Mouse (Mus musculus): Measurements from ENCODE around the gene Arid3a.

The Arid3a gene

DNA sequence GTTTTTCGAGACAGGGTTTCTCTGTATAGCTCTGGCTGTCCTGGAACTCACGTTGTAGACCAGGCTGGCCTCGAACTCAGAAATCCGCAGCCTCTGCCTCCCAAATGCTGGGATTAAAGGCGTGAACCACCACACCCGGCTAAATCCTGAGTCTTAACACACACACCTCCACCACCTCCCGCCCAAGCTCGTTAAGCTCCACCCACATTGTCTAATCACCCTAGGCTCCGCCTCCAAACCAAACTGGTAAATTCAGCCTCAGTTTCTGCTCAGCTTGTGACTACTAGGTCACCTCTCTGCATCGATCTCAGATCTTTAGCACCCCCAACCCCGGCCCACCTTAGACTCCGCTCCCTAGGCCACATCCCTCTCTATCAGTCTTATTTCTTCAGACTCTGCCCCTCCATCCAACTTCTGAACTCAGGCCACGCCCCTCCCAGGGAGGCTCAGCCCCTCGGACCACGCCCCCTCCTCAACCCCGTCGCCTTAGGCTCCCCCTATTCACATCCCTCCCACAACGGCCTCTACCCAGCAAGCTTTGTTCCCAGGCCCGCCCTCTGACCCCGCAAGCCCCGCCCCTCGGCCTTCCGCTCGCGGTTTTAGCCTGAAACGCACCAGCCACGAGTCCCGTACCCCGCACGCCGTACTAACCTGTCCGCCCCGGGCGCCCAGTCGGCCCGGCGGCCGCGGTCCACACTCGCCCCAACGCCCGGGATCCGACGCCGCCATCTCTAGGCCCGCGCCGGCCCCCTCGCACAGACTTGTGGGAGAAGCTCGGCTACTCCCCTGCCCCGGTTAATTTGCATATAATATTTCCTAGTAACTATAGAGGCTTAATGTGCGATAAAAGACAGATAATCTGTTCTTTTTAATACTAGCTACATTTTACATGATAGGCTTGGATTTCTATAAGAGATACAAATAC is 18.4 kb upstream of the Arid3a start, which contains the start of gene Med16:
Gene Med16, minus strand, starts transcription at position 757 of the 925 bp plus-strand sequence.
- DNase-seq (ENCODE audit: low read depth, low spot score), result peak; percentile 98

GRCm38 (mm10) chr10:79909092-79909922 is 17.5 kb upstream of the Arid3a start:
- DNase-seq (ENCODE audit: low read depth, low spot score), result peak; percentile 78

- no peak for DNase-seq (ENCODE audit: low read depth, low spot score)
Measured at GRCm38 (mm10) chr10:79910556-79910955, 16.3 kb upstream of the Arid3a start, which contains the start of gene Gm26602. Gm26602 (plus strand) TSS chr10:79910856.

- DNase-seq (ENCODE audit: low read depth, low spot score), result no peak
Measured at GRCm38 (mm10) chr10:79912412-79912811, 14.4 kb upstream of the Arid3a start.

DNA sequence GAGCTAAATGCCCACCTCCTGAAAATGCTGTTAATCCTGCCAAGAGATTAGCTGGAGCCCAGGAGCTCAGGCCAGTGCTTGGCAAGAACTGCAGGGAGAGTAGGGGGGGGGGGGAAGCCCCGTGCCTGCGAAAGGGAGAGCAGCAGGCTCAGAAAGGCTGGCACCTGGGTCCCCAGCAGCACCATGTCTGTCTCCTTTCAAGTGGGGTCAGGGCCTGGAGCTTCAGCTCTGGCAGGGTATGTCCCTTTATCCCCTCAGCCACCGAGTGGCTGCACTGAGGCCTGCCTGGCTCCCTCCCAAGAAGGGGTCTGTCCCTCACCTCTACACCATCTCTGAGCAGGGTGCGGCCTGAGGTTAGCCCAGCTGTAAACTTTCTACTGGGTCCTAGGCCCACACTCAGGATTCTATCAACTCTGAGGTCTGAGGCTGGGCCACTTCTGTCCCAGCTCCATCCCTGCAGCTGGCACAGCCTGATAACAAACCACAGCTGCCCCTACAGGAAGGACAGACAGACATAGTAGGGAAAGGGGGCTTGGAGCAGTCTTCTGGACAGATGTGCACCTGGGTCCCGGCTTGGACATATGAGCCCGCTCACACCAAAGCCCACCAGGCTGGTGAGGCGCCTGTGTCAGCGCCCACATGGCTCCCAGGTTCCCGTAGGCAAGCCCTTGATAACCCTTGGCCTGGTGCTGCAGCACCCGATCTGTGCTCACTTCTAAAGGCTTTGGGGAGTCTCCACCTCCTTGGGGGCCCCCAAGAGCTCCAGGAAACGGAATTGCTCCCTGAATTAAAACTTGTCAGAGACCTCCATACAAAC is 12.5 kb upstream of the Arid3a start:
- no peak for DNase-seq (ENCODE audit: low read depth, low spot score)

DNA sequence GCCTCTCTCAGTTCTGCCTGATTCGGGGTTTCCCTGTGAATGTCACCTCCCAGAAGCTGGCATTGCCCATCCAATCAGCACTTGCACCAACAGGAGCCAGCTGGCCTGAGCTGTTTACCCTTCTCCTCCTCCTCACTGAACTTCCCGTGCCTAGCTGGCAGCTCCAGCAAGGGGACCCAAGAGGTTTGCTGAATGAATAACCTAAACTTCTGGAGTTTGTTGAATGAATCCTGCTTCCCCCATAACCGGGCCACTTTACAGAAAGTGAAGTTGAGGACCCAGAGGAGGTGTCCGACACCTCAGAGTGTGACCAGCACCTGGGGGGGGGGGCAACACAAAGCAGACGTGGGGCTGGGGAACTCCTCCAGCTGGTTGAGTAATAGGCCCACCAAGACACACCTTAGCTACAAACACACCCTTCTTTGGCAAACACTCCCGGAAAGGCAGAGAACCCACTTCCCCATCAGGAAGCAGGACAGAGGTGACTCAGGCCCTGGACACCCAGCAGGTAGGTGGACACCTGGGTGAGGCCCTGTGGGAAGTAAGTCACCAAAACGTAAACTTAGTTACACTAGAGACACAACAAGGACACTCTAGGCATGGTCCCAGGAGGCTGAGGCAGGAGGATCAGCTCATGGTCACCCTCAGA is 11.8 kb upstream of the Arid3a start:
- DNase-seq (ENCODE audit: low read depth, low spot score), result no peak

DNA sequence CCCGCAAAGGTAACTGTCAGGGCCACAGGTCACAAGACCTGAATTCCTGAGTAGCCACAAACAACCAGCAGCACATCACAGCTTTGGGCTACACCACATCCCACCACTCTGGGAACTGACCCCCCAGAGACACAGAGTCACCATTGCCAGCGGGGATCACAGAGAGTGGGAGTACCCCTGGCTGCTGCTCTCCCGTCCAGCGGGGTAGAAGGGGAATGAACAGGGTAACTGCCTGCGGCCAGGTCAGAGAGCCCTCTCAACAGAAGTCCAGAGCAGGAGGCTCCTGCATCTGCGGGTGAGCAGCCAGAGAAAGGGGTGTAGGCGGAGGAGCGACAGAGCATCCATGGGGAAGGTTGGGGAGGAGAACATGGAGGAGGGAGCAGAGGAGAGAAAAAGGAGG is 10.8 kb upstream of the Arid3a start:
- DNase-seq (ENCODE audit: low read depth, low spot score), result peak; percentile 53

DNA sequence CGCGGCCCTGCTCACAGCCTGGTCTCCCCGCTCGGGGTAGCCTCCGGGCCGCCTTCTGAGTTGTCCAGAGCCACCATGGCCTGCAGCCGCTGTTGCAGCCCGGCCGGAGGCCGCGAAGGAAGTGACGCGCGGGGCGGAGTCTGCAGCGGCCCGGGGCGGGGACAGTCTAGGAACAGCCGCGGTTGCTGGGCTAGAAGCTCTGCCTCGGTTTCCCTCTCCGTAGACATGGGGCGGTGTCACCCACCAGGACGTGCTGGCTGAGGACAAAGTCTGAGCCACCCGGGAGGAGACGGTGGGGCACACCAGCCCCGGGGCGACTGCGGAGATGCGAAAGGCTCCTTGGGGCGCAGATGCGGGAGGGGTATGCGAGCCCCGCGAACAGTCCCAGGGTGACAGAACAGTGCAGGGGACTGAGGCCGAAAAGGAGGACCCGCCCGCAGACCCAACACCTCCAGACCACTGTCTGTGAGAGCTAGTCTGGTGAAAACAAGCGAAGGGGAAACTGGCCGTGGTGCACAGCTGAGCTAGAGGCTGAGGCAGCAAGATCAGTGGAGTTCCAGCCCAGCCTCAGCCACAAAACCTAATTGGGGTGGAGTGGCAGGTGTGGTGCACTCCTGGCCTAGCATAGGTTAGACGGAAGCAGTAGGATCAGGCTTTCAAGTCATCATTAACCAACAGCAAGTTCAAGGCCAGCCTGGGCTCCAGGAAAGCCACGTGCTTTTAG is 9.9 kb upstream of the Arid3a start, which contains the start of gene Kiss1r:
Gene Kiss1r, plus strand, starts transcription at position 164 of the 724 bp plus-strand sequence.
- peak; percentile 89 for DNase-seq (ENCODE audit: low read depth, low spot score)

GRCm38 (mm10) chr10:79917532-79918100 is 9.2 kb upstream of the Arid3a start:
- DNase-seq (ENCODE audit: low read depth, low spot score), result no peak

DNA sequence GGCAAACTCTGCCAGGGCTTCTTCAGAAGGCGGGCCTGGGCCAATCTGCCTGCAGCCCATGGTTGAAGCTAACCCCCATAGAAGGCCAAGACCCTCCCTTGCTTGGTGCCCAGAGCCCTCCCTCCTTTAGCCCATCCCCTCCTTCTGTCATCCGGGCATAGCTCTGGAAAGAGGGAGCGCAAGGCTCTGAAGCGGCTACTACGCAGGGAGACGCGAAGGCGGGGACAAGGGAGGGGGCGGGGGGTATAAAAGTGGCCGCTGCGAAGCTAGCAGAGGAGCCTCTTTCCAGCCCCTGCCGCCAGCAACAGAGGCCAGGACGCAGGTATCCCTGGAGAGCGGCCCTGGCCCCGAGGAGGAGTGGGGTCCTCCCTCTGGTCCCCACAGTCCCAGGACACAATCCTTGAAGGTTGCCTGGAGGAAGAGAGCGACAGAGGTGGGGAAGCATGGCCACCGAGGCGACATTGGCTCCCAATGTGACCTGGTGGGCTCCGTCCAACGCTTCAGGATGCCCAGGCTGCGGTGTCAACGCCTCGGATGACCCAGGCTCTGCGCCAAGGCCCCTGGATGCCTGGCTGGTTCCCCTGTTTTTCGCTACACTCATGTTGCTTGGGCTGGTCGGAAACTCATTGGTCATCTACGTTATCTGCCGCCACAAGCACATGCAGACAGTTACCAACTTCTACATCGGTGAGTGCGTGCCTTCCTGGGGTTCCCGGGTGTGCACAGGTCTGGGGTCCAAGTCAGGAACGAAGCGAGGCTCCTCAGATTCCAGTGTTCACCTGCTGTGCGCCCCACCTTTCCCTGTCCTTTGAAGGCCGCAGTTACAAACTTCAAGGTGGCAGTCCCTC is 8.4 kb upstream of the Arid3a start:
- peak; percentile 77 for DNase-seq (ENCODE audit: low read depth, low spot score)

- no peak for DNase-seq (ENCODE audit: low read depth, low spot score)
Measured at GRCm38 (mm10) chr10:79919251-79919849, 7.5 kb upstream of the Arid3a start.

DNA sequence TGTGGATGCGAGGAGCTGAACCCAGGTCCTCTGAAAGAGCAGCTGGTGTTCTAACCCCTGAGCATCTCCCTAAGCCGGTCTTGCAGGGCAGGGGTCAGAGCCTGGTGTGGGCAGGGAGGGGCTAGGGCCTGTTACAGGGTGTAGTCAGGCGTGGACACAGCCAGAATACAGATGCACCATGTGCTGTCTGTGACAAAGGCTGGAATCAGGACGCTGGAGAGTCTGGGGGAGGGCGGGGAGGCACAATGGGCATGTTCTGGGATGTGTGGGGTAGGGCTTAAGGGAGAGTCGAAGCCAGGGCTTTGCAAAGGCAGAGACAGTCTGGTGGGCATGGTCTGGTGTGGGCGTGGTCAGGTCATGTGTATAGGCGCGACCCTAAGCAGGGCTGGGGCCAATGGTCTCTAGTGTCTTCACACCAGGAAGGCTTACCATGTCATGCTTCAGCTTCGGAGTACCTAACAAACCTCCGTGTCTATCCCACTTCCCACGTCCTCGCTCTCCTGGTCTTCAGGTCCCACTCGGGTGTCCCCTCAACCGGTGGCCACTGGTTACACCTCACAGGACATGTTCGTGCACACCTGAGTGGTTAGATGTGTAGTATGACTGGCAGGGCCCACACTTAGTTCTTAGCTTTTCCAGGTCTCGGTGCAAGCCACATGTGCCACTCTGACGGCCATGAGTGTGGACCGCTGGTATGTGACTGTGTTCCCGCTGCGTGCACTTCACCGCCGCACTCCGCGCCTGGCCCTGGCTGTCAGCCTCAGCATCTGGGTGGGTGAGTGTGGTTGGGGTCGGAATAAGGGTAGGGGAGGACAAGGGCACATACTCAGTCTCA is 6.6 kb upstream of the Arid3a start:
- DNase-seq (ENCODE audit: low read depth, low spot score), result no peak

DNA sequence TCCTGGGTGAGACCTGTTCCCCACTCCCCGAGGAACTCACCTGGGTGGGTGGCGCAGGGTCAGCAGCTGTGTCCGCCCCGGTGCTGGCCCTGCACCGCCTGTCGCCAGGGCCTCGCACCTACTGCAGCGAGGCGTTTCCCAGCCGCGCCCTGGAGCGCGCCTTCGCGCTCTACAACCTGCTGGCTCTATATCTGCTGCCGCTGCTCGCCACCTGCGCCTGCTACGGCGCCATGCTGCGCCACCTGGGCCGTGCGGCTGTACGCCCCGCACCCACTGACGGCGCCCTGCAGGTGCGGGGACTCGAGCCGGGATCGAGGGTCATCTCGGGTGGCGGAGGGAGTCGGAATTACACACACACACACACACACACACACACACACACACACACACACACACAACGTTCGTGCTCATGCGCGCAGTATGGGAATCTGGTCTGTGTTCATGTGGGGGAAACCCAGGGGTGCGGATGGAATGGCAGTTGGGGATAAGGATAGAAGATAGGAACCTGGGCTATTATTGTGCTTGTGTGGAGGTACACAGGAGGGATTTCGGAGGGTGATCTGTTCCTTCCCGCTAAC is 5.8 kb upstream of the Arid3a start, which contains the start of gene R3hdm4:
Gene R3hdm4, minus strand, starts transcription at position 251 of the 578 bp plus-strand sequence.
- DNase-seq (ENCODE audit: low read depth, low spot score), result peak; percentile 50

- no peak for DNase-seq (ENCODE audit: low read depth, low spot score)
Measured at GRCm38 (mm10) chr10:79921572-79921971, 5.3 kb upstream of the Arid3a start.

GRCm38 (mm10) chr10:79924998-79925784 is 1.7 kb upstream of the Arid3a start:
- peak; percentile 94 for DNase-seq (ENCODE audit: low read depth, low spot score)

DNA sequence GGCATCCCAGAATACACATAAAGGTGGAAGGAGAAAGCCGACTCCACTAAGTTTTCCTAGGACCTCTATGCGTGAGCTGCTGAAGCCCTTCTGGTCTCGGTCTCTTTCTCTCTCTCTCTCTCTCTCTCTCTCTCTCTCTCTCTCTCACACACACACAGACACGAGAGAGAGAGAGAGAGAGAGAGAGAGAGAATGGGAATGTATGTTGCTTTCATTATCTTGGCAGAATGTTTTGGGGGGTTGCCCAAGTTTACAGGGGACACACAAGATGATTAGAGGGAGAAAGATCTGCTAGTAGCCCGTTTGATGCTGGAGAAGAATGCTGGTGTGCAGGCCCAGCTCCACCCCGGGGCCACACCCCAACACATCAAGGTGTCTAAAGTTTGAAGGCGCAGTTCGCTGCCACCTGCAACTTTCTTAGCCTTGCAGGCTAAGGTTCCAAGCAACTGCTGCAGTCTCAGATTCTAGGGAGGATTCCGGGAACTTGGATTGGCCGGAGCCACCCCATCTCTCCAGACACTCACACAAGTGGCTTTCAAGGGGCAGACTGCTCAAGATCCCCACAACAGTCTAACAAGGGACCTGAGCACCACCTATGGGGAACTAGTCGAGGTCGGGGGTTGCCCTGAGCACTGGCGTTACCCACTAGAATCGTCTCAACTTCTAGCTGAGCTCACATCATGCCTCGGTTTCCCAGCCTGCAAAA is 905 bp upstream of the Arid3a start:
- no peak for DNase-seq (ENCODE audit: low read depth, low spot score)

Measured in brain, adult 2 months (tissue).